Comparison of ENCODE assay signal across 16 mouse cellular contexts in the genomic region with DNA sequence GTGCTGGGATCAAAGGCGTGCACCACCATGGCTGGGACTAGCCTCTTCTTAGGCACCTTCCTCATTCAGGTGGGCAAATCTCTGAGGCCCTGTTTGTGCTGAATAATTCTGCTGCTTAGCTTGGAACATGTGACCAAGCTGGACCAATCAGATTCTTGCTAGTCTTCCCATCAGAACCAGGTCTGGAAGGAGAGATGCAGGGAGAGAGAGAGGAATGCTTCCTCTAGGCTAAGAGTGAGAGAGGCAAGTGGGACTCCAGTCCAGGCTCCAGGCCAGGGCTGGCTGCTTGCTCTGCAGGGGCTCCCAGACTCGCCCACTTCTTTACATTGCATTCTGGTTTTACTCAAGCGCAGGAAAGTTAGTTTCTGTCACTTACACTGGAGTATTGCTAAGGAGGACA. TPM values are rescaled to one million over a fixed set of nuclear protein-coding genes. Genes with fewer than 3 reads are reported as not detected.
A peak's percentile ranks its signal among the peaks of the same experiment; 100 is the strongest.
DNase-seq lines count a peak whose midpoint lies in the region; ATAC-seq and TF ChIP-seq lines count a peak whose summit lies in the region.
"Had no signal": no experiment of that assay in that cellular context is flagged by ENCODE, and none has a peak within 500 bp of the region (broad histone marks: within the 10 kb centered on the region; RNA-seq: fewer than 3 reads in every experiment).

No protein-coding gene starts in this region.

- no peak for ATAC-seq in lung, embryonic 14.5 days (ENCODE audit: insufficient read depth)
- no peak for ATAC-seq in kidney, embryonic 15.5 days (replicated peaks; ENCODE audit: low FRiP score)
- ATAC-seq: intestine, embryonic 16.5 days; midbrain, embryonic 16.5 days had no signal

- 46% methylated on average over 3 of the region's 3 CpGs for WGBS in lung, embryonic 14.5 days
- WGBS in kidney, embryonic 15.5 days: 62% methylated on average over 3 of the region's 3 CpGs

- H3K4me2 ChIP-seq in lung, embryonic 14.5 days: no peak overlapping the region
- no peak overlapping the region for H3K4me2 ChIP-seq in kidney, embryonic 15.5 days
- H3K4me2 ChIP-seq: liver, embryonic 15.5 days had no signal

- no peaks in the 10 kb centered on the region for H3K27me3 ChIP-seq in lung, embryonic 14.5 days (ENCODE audit: insufficient read depth, low read length)
- no peaks in the 10 kb centered on the region for H3K27me3 ChIP-seq in kidney, embryonic 15.5 days
- H3K27me3 ChIP-seq: liver, embryonic 15.5 days had no signal

- no peaks in the 10 kb centered on the region for H3K36me3 ChIP-seq in lung, embryonic 14.5 days (ENCODE audit: insufficient read depth)
- H3K36me3 ChIP-seq in ES-E14 (ENCODE audit: control insufficient read depth, insufficient read depth, low read length, poor library complexity, severe bottlenecking): no peaks in the 10 kb centered on the region
- no peaks in the 10 kb centered on the region for H3K36me3 ChIP-seq in kidney, embryonic 15.5 days
- H3K36me3 ChIP-seq: liver, embryonic 15.5 days had no signal

- H3K9me3 ChIP-seq in lung, embryonic 14.5 days (ENCODE audit: low read depth, low read length): no peaks in the 10 kb centered on the region
- H3K9me3 ChIP-seq in ES-E14 (ENCODE audit: control insufficient read depth, insufficient read depth, low read depth, low read length): no peaks in the 10 kb centered on the region
- H3K9me3 ChIP-seq in kidney, embryonic 15.5 days (replicated peaks): no peaks in the 10 kb centered on the region
- H3K9me3 ChIP-seq: liver, embryonic 15.5 days had no signal

- H3K9ac ChIP-seq in lung, embryonic 14.5 days: no peak overlapping the region
- no peak overlapping the region for H3K9ac ChIP-seq in ES-E14 (ENCODE audit: insufficient read depth, low read depth, low read length, poor library complexity, severe bottlenecking)
- no peak overlapping the region for H3K9ac ChIP-seq in kidney, embryonic 15.5 days
- H3K9ac ChIP-seq: liver, embryonic 15.5 days had no signal

- in situ Hi-C loops in ES-E14 (cut with MboI; ENCODE audit: low sequenced_read_pairs in 2 of 2, unreplicated experiment in 2 of 2): no loop called here

- peaks cover 13% of the 10 kb centered on the region; the same call in 1 of the 2 replicates for H3K4me1 ChIP-seq in lung, embryonic 14.5 days (ENCODE audit: insufficient read depth)
- peaks cover 12 to 39% of the 10 kb centered on the region in 2 experiments; a peak in 3 of 4 replicates for H3K4me1 ChIP-seq in ES-E14 (ENCODE audit: control insufficient read depth in 2 of 2, insufficient read depth in 2 of 2, low read length in 2 of 2, poor library complexity in 1 of 2)
- H3K4me1 ChIP-seq in kidney, embryonic 15.5 days: peaks cover 27% of the 10 kb centered on the region

- H3K27ac ChIP-seq in lung, embryonic 14.5 days (ENCODE audit: low read depth): no peak overlapping the region
- no peak overlapping the region for H3K27ac ChIP-seq in ES-E14 (ENCODE audit: insufficient read depth, low read depth, low read length, poor library complexity, severe bottlenecking)
- H3K27ac ChIP-seq in kidney, embryonic 15.5 days: no peak overlapping the region
- H3K27ac ChIP-seq: liver, embryonic 15.5 days; macrophage had no signal

- no peak overlapping the region for H3K4me3 ChIP-seq in lung, embryonic 14.5 days (ENCODE audit: low read depth, low read length)
- no peak overlapping the region for H3K4me3 ChIP-seq in ES-E14 (ENCODE audit: insufficient read depth in 1 of 2, low read depth in 1 of 2, low read length in 2 of 2, poor library complexity in 1 of 2, severe bottlenecking in 1 of 2)
- no peak overlapping the region for H3K4me3 ChIP-seq in kidney, embryonic 15.5 days (replicated peaks)
- H3K4me3 ChIP-seq: liver, embryonic 15.5 days had no signal

- peak; percentile 46 for DNase-seq in lung, embryonic 14.5 days
- DNase-seq in lung, postnatal 25 days (ENCODE audit: low spot score): no peak
- DNase-seq in ES-E14 (ENCODE audit: low read depth, low spot score): peak; percentile 42
- peak; percentile 46 for DNase-seq in brain, adult 2 months (ENCODE audit: low read depth, low spot score)
- DNase-seq in mesoderm, embryonic 11.5 days (ENCODE audit: low read depth, low spot score): peak; percentile 55
- DNase-seq in adrenal gland, postnatal 25 days: no peak
- DNase-seq: adrenal gland, postnatal 36 days; gastrocnemius, postnatal 10 days; kidney, postnatal 14 days; layer of hippocampus, adult 9-11 months; right cerebral cortex, postnatal 25 days had no signal

- TF ChIP-seq CTCF in lung, embryonic 14.5 days (IDR thresholded peaks at IDR 0.05; ENCODE audit: low read depth): no peak

TF ChIP-seq in ES-E14, 5 proteins besides CTCF, POLR2A, EP300 and RAD21:
- no peak for TF ChIP-seq HCFC1 (IDR thresholded peaks at IDR 0.05; ENCODE audit: borderline replicate concordance, insufficient read depth, low read length)
- no peak for TF ChIP-seq ZNF384 (IDR thresholded peaks at IDR 0.05; ENCODE audit: low read depth, low read length)
- no peak for TF ChIP-seq MAFK (IDR thresholded peaks at IDR 0.05; ENCODE audit: insufficient read depth, low read depth, low read length)
- no peak for TF ChIP-seq CHD2 (IDR thresholded peaks at IDR 0.05; ENCODE audit: low read depth, low read length)
- no peak for TF ChIP-seq ZC3H11A (IDR thresholded peaks at IDR 0.05; ENCODE audit: borderline replicate concordance, low read depth, low read length)

RNA-seq across cellular contexts. Expression of gene Smad3, which starts 47.1 kb away (rescaled TPM):
- polyA plus RNA-seq in lung, embryonic 14.5 days (2014; fragmentation: Nextera tagmentation; extraction: Ambion mirVana): 16.1 and 16.4 TPM in 2 replicates
- total RNA-seq in ES-E14 (2012; rRNA removed): 11.6 and 15.2 TPM in 2 replicates
- polyA plus RNA-seq in kidney, embryonic 15.5 days (2015; fragmentation: Nextera tagmentation; extraction: Ambion mirVana): 25.0 and 26.5 TPM in 2 replicates
- total RNA-seq in adrenal gland, postnatal 25 days (2021): 36.2 and 46.0 TPM in 2 replicates

Comparison
In these comparisons a context has a peak if more than half of its experiments do, and no peak if none do; other contexts are left out.
1. DNase-seq: peak in lung, embryonic 14.5 days (single experiment), ES-E14 (single experiment), brain, adult 2 months (single experiment) and mesoderm, embryonic 11.5 days (single experiment); none in lung, postnatal 25 days (single experiment) and adrenal gland, postnatal 25 days (single experiment).